ENCODE assay signal across 12 mouse cellular contexts in genomic region chr3:149273993-149274692, GRCm38 (mm10).
DNase-seq lines count a peak whose midpoint lies in the region; ATAC-seq and TF ChIP-seq lines count a peak whose summit lies in the region.
"Had no signal": no experiment of that assay in that cellular context is flagged by ENCODE, and none has a peak within 500 bp of the region (broad histone marks: within the 10 kb centered on the region; RNA-seq: fewer than 3 reads in every experiment).

No protein-coding gene starts in this region.

- no peak for TF ChIP-seq EP300 in CH12.LX (IDR thresholded peaks at IDR 0.05; ENCODE audit: low read length)

- no peaks in the 10 kb centered on the region for H3K79me2 ChIP-seq in CH12.LX (replicated peaks; ENCODE audit: control insufficient read depth, extremely low read depth, insufficient read depth, poor library complexity, severe bottlenecking)

- H3K4me3 ChIP-seq in heart, embryonic 11.5 days (ENCODE audit: low read depth, low read length): no peak overlapping the region
- no peak overlapping the region for H3K4me3 ChIP-seq in CH12.LX (replicated peaks in 1 of 3; ENCODE audit: low read depth in 2 of 3, low read length in 2 of 3, poor library complexity in 1 of 3)
- no peak overlapping the region for H3K4me3 ChIP-seq in embryonic facial prominence, embryonic 12.5 days
- H3K4me3 ChIP-seq in limb, embryonic 14.5 days (replicated peaks; ENCODE audit: low read length): no peak overlapping the region
- H3K4me3 ChIP-seq: forebrain, embryonic 10.5 days; midbrain, embryonic 15.5 days had no signal

- intact Hi-C loops in heart, postnatal 14 days (cut with DNase I): loop anchor here (5.0 to 10.0 kb wide), 2 partner anchors 73 to 279 kb away; partner anchors contain the start of gene Adgrl2

- H3K27me3 ChIP-seq in heart, embryonic 11.5 days (ENCODE audit: control insufficient read depth, insufficient read depth, low read length): no peaks in the 10 kb centered on the region
- H3K27me3 ChIP-seq in CH12.LX (replicated peaks): no peaks in the 10 kb centered on the region
- no peaks in the 10 kb centered on the region for H3K27me3 ChIP-seq in embryonic facial prominence, embryonic 12.5 days
- no peaks in the 10 kb centered on the region for H3K27me3 ChIP-seq in limb, embryonic 14.5 days (ENCODE audit: control insufficient read depth, insufficient read depth, low read length)
- H3K27me3 ChIP-seq: midbrain, embryonic 15.5 days had no signal

- peak overlapping the region; percentile 52 for H3K4me2 ChIP-seq in heart, embryonic 11.5 days
- H3K4me2 ChIP-seq in CH12.LX (ENCODE audit: insufficient read depth, low read depth, poor library complexity, severe bottlenecking): peak overlapping the region; percentile 23; the same call in 1 of the 2 replicates
- H3K4me2 ChIP-seq in embryonic facial prominence, embryonic 12.5 days (replicated peaks): peak overlapping the region; percentile 23; the same call in 1 of the 2 replicates
- H3K4me2 ChIP-seq in limb, embryonic 14.5 days (replicated peaks; ENCODE audit: low read depth, low read length, severe bottlenecking): peak overlapping the region; percentile 27; the same call in 1 of the 2 replicates
- H3K4me2 ChIP-seq: midbrain, embryonic 15.5 days had no signal

- H3K36me3 ChIP-seq in heart, embryonic 11.5 days (ENCODE audit: control insufficient read depth, insufficient read depth, low read length): no peaks in the 10 kb centered on the region
- H3K36me3 ChIP-seq in CH12.LX (replicated peaks in 1 of 2; ENCODE audit: control insufficient read depth in 1 of 2, insufficient read depth in 1 of 2, low read length in 1 of 2): no peaks in the 10 kb centered on the region
- H3K36me3 ChIP-seq in embryonic facial prominence, embryonic 12.5 days: no peaks in the 10 kb centered on the region
- no peaks in the 10 kb centered on the region for H3K36me3 ChIP-seq in limb, embryonic 14.5 days (ENCODE audit: control insufficient read depth, insufficient read depth, low read length)
- H3K36me3 ChIP-seq: forebrain, embryonic 10.5 days; midbrain, embryonic 15.5 days had no signal

- in situ Hi-C loops in CH12.LX (cut with MboI; ENCODE audit: low pct_ligation_motif_present, low pct_unique_long_range_greater_than_20kb, low sequenced_read_pairs): no loop called here

- no peak for DNase-seq in heart, postnatal 14 days
- no peak for DNase-seq in CH12.LX (ENCODE audit: extremely low read depth)
- DNase-seq in limb, embryonic 14.5 days (ENCODE audit: low spot score): no peak
- DNase-seq in urinary bladder, postnatal 4 days (ENCODE audit: low spot score in 2 of 2): no peak
- no peak for DNase-seq in spleen, adult 18-20 months
- no peak for DNase-seq in cerebellum, adult 11 months
- DNase-seq: adrenal gland, adult 8-10 months; cerebellum, postnatal 10 days had no signal

- H3K9me3 ChIP-seq in heart, embryonic 11.5 days (replicated peaks; ENCODE audit: control insufficient read depth, low read length): no peaks in the 10 kb centered on the region
- no peaks in the 10 kb centered on the region for H3K9me3 ChIP-seq in CH12.LX (replicated peaks; ENCODE audit: low read length)
- H3K9me3 ChIP-seq in embryonic facial prominence, embryonic 12.5 days: no peaks in the 10 kb centered on the region
- no peaks in the 10 kb centered on the region for H3K9me3 ChIP-seq in limb, embryonic 14.5 days (ENCODE audit: control insufficient read depth, low read length)
- H3K9me3 ChIP-seq: forebrain, embryonic 10.5 days; midbrain, embryonic 15.5 days had no signal

- no peak overlapping the region for H3K27ac ChIP-seq in heart, embryonic 11.5 days (ENCODE audit: low read depth, low read length)
- no peak overlapping the region for H3K27ac ChIP-seq in CH12.LX (ENCODE audit: insufficient read depth, low read depth)
- no peak overlapping the region for H3K27ac ChIP-seq in embryonic facial prominence, embryonic 12.5 days
- no peak overlapping the region for H3K27ac ChIP-seq in limb, embryonic 14.5 days (replicated peaks; ENCODE audit: low read depth, low read length)
- H3K27ac ChIP-seq: forebrain, embryonic 10.5 days; midbrain, embryonic 15.5 days had no signal

- 32% methylated on average over 12 of the region's 12 CpGs for WGBS in heart, embryonic 11.5 days (ENCODE audit: insufficient replicate concordance)
- 46% methylated on average over 12 of the region's 12 CpGs for WGBS in embryonic facial prominence, embryonic 12.5 days
- 35% methylated on average over 12 of the region's 12 CpGs for WGBS in limb, embryonic 14.5 days

- no peak for TF ChIP-seq POLR2A in CH12.LX (IDR thresholded peaks at IDR 0.05; ENCODE audit: low read depth, low read length)
- TF ChIP-seq POLR2A in limb, embryonic 14.5 days (IDR thresholded peaks at IDR 0.05; ENCODE audit: borderline replicate concordance, extremely low read depth, insufficient read depth, insufficient read length): no peak

- TF ChIP-seq CTCF in CH12.LX (conservative IDR thresholded peaks at IDR 0.05 in 1 of 2, IDR thresholded peaks at IDR 0.05 in 1 of 2; ENCODE audit: low read depth in 2 of 2, low read length in 2 of 2): no peak

- dilution Hi-C loops in CH12.LX (cut with MboI; ENCODE audit: extremely low pct_ligation_motif_present, extremely low pct_unique_long_range_greater_than_20kb, low sequenced_read_pairs): no loop called here

- no peak for TF ChIP-seq RAD21 in CH12.LX (IDR thresholded peaks at IDR 0.05; ENCODE audit: low read depth, low read length)

- no peaks in the 10 kb centered on the region for H3K4me1 ChIP-seq in heart, embryonic 11.5 days (ENCODE audit: control insufficient read depth, insufficient read depth, low read length)
- peaks cover 11 to 35% of the 10 kb centered on the region in 2 experiments for H3K4me1 ChIP-seq in CH12.LX (ENCODE audit: control insufficient read depth in 1 of 2, insufficient read depth in 2 of 2)
- H3K4me1 ChIP-seq in embryonic facial prominence, embryonic 12.5 days: no peaks in the 10 kb centered on the region
- no peaks in the 10 kb centered on the region for H3K4me1 ChIP-seq in limb, embryonic 14.5 days (ENCODE audit: control insufficient read depth, insufficient read depth, low read length)
- H3K4me1 ChIP-seq: midbrain, embryonic 15.5 days had no signal

- no peak overlapping the region for H3K9ac ChIP-seq in heart, embryonic 11.5 days (ENCODE audit: low read depth, low read length)
- H3K9ac ChIP-seq in CH12.LX (ENCODE audit: insufficient read depth, low read depth): 0 out of 2 replicates have a peak overlapping the region, but pooled peaks have one; percentile 0
- H3K9ac ChIP-seq in embryonic facial prominence, embryonic 12.5 days: no peak overlapping the region
- no peak overlapping the region for H3K9ac ChIP-seq in limb, embryonic 14.5 days (ENCODE audit: low read depth, low read length, severe bottlenecking)
- H3K9ac ChIP-seq: midbrain, embryonic 15.5 days had no signal

- no peak for ATAC-seq in heart, embryonic 11.5 days (replicated peaks; ENCODE audit: insufficient number of reproducible peaks, low FRiP score, low TSS enrichment)
- ATAC-seq in embryonic facial prominence, embryonic 12.5 days (ENCODE audit: insufficient number of reproducible peaks, insufficient read depth, low FRiP score, low TSS enrichment): no peak
- ATAC-seq in limb, embryonic 14.5 days (ENCODE audit: low FRiP score, low read depth): no peak
- ATAC-seq: midbrain, embryonic 15.5 days had no signal

TF ChIP-seq in CH12.LX, 34 proteins besides CTCF, POLR2A, EP300 and RAD21:
- TF ChIP-seq ZNF384 (IDR thresholded peaks at IDR 0.05; ENCODE audit: low read depth, low read length) (peak; percentile 75), CHD1 (IDR thresholded peaks at IDR 0.05; ENCODE audit: low read depth, low read length) (no peak)
